Mouse (Mus musculus) forebrain, embryonic 10.5 days (tissue): ENCODE measurements at regions not wholly inside any gene's neighbourhood (a gene's known extent, or its start where the extent isn't known, plus 50 kb on each side); places are given as distances from the start of the nearest gene placed in this dataset.

Experiments
- DNase-seq: peaks from one replicate; pipeline ENCODE4 v3.0.0-alpha.2; 2017; ENCODE audit warnings: low spot score; ENCODE audit errors: extremely low spot score
- H3K27ac ChIP-seq: fragments of 300-500 bp; sonication (generic); 2 replicates; pipeline ENCODE4 v1.5.1; 2016; ENCODE audit warnings: mild to moderate bottlenecking
- H3K27me3 ChIP-seq: fragments of 300-500 bp; sonication (generic); 2 replicates; pipeline ENCODE4 v1.6.1; 2016; ENCODE audit warnings: mild to moderate bottlenecking; ENCODE audit not compliant: poor library complexity, severe bottlenecking
- H3K36me3 ChIP-seq: fragments of 300-500 bp; sonication (generic); replicated peaks from 2 replicates; pipeline ENCODE4 v1.6.1; 2016; ENCODE audit warnings: mild to moderate bottlenecking, moderate library complexity
- H3K4me1 ChIP-seq: fragments of 300-500 bp; sonication (generic); 2 replicates; pipeline ENCODE4 v1.6.1; 2016
- H3K4me3 ChIP-seq: fragments of 300-500 bp; sonication (generic); 2 replicates; pipeline ENCODE4 v1.5.1; 2016; ENCODE audit warnings: mild to moderate bottlenecking, moderate library complexity
- H3K9me3 ChIP-seq: fragments of 300-500 bp; sonication (generic); 2 replicates; pipeline ENCODE4 v1.6.1; 2016; ENCODE audit warnings: mild to moderate bottlenecking, moderate library complexity
- WGBS: fragments of 180-500 bp; shearing (Covaris S2); methylation state at CpG from one replicate; pipeline ENCODE4 v1.1.7; 2016; 5-methylcytosine and 5-hydroxymethylcytosine counted together

DNA sequence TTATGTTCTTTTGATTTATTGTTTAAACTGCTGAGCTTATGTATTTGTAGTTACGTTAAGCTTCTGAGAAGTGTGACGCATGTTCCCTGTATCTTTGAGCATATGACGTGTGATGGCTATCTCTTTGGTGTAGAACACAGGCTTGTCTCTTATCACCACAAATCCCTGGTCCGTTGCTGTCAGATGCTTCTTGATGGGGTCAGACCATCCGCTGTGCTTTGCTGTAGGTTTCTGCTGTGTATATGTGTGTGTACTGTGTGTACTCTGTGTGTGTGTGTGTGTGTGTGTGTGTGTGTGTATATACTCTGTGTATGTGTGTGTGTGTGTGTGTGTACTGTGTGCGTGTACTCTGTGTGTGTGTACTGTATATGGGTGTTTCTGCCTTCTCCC, 164.5 kb downstream of the Chic2 start:
- 87% methylated on average over 6 of the region's 6 CpGs for WGBS
- Histone ChIP-seq H3K27me3 (no peaks in the 10 kb centered on the region), H3K27ac (no peak overlapping the region)

DNA sequence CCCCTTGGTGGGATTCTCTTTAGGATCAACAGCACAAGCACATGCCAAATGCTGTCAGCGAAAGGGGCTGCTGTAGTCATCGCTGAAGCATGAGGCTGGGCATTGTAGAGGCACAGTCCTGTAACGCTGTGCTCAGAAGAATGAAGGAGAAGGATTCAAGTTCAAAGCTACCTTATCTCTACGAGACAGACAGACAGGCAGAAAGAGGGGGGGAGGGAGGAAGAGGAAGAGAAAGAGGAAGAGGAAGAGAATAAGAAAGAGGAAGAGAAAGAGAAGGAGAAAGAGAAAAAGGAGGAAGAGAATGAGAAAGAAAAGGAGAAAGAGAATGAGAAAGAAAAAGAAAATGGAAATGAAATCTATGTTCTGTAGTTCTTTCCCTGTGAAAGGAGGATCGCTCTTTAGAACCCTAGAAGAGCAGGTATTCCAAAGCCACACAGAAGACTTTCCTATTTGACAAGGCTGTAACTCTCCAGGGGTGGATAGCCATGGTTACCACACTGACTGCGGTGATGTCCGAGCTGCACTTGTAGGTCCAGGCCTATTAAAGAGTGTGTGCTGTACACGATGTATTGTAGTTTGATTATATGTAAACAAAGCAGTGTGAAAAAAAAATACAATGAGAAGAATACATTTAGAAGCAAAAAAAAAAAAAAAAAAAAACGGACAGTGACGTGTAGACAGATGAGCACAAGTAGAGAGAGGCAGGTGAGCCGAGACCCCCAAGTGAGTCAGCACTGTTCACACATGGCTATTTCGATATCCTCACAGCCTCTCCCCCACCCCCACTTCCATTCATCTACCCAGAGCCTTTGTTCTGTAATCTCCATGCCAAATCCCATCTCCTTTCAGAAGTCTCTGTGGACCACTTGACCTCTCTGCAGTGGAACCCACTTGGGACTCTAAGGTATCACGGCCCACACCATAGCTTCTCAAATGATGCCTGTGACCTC, 165.2 kb downstream of the Chic2 start:
- Histone ChIP-seq H3K27me3 (no peaks in the 10 kb centered on the region), H3K27ac (no peak overlapping the region), H3K9me3 (no peaks in the 10 kb centered on the region), H3K4me3 (no peak overlapping the region), H3K4me1 (peaks cover 30% of the 10 kb centered on the region), H3K36me3 (no peaks in the 10 kb centered on the region)
- DNase-seq = no peak
- WGBS = 81% methylated on average over 12 of the region's 13 CpGs

More for the DNA sequence above, 164.5 kb downstream of the Chic2 start:
- Histone ChIP-seq H3K9me3 (no peaks in the 10 kb centered on the region), H3K36me3 (no peaks in the 10 kb centered on the region), H3K4me1 (peaks cover 23% of the 10 kb centered on the region), H3K4me3 (no peak overlapping the region)
- DNase-seq = no peak

DNA sequence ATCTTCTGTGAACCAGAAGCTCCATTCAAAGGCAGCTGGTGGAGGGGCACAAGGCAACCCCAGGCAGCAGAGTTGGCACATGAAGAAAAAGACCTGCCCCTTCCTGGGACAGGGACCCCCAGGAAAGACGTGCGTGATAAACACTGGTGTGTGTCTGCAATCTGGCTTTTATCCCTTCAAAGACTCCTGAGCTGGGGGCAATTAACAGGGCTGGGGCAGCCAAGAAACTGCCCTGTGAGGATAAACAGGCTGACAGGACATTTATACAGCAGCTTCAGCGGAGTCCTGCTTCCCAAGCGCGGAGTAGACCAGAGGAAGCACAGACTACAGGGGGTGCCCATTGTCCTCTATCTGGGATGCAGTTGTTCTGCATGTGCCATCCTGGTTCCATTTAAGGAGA, 167.0 kb downstream of the Chic2 start:
- no peaks in the 10 kb centered on the region for H3K27me3 ChIP-seq
- no peaks in the 10 kb centered on the region for H3K36me3 ChIP-seq
- no peak for DNase-seq
- H3K9me3 ChIP-seq = no peaks in the 10 kb centered on the region
- no peak overlapping the region for H3K4me3 ChIP-seq
- H3K27ac ChIP-seq = no peak overlapping the region
- peaks cover 35% of the 10 kb centered on the region for H3K4me1 ChIP-seq
- WGBS = 73% methylated on average over 5 of the region's 5 CpGs

DNA sequence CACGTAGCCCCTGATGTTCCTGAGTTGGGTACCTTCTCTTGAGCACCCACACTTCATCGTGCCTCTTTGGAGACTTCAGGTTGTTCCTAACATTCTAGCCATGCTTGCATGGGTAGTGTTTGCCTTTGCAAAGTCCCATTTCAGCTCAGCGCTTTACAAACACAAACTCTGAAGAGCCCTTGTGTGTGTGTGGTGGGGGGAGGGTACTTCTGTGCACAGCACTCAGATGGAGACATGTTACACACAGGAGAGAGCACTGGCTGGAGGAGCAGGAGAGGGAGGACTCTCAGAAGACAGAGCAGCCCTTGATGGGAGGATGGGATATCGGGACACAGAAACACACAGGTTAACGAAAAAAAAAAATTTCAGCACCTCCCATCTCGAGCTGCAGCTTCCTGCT, 167.4 kb downstream of the Chic2 start:
- no peak overlapping the region for H3K27ac ChIP-seq
- H3K27me3 ChIP-seq = no peaks in the 10 kb centered on the region
- no peak for DNase-seq
- H3K9me3 ChIP-seq = no peaks in the 10 kb centered on the region
- WGBS = 78% methylated on average over 6 of the region's 6 CpGs
- no peaks in the 10 kb centered on the region for H3K36me3 ChIP-seq
- no peak overlapping the region for H3K4me3 ChIP-seq
- peaks cover 35% of the 10 kb centered on the region for H3K4me1 ChIP-seq

DNA sequence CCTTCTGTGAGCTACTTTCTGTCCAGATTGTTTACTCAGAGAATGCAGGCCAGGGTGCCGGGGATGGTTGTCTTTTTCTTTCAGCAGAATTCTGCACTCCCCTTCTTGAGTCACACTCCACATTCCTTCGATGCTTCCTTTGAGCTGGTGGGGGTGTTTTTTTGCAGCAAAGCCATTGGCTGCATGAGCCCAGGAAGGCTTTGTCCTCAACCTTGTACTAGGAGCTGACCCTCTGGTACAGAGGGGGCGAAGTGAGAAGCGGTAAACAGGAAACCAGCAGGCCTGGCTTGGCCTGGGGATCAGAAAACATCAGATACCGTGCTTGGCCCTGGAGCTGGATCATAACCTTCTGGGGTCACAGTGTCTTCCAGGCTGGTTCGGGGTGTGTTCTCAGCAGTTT, 169.9 kb downstream of the Chic2 start:
- H3K9me3 ChIP-seq = no peaks in the 10 kb centered on the region
- no peaks in the 10 kb centered on the region for H3K27me3 ChIP-seq
- 54% methylated on average over 6 of the region's 6 CpGs for WGBS
- H3K4me1 ChIP-seq = peaks cover 27% of the 10 kb centered on the region
- DNase-seq = peak; percentile 23
- no peak overlapping the region for H3K27ac ChIP-seq
- no peak overlapping the region for H3K4me3 ChIP-seq
- H3K36me3 ChIP-seq = no peaks in the 10 kb centered on the region

DNA sequence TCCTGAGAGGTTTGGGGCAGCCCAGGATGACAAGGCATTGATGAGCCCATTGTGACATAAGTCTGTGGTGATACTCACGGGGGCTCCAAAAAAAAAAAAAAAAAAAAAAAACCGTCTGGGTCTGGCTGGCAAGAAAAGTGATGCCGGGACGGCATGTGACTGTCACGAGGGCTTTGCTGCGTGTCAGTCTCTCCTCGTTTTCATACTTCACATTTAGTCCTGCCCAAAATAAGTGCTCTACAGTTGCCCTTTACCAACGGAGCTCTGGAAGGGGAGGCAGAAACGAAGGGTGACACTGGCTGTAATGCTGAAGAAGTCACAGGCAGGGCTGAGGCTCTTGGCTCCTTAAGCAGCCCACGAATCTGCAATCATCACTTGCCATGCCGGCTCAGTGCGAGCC, 167.9 kb upstream of the Lnx1 start:
- no peak for DNase-seq
- Histone ChIP-seq H3K4me1 (peaks cover 14% of the 10 kb centered on the region), H3K27ac (no peak overlapping the region), H3K9me3 (no peaks in the 10 kb centered on the region), H3K27me3 (no peaks in the 10 kb centered on the region), H3K36me3 (no peaks in the 10 kb centered on the region), H3K4me3 (no peak overlapping the region)
- WGBS = 85% methylated on average over 12 of the region's 12 CpGs

DNA sequence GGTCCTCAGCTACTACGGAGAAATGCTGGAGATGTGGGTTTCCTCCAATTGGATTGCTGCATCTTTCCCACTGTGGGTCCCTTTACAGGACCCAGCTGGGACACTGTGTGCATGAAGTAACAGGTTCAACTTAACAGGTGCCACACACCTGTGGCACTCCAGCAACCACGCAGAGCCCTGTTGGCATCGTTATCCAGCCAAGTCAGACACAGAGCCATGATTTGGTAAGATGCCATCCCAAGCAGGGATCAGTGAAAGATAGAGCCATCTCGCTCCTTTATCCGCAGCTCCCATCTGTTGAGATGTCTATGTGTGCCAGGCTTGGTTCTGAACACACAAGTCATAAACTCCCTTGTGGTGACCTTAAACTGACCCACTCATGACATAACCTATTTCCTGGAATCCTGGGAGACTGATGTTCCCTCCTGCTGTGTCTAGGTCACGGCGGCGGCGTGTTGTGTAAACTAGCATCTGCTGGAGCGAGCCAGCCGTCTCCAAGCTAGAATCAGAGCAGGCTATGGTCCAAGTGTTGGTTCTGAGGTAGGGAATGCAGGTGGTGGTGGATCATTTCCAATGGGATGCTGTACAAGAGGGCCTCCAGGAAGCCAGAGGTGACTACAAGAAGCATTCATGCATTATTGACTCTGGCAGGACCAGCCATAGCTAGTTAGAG, 164.5 kb upstream of the Lnx1 start:
- DNase-seq = no peak
- H3K27ac ChIP-seq = no peak overlapping the region
- no peaks in the 10 kb centered on the region for H3K36me3 ChIP-seq
- no peaks in the 10 kb centered on the region for H3K27me3 ChIP-seq
- 96% methylated on average over 11 of the region's 11 CpGs for WGBS
- no peaks in the 10 kb centered on the region for H3K9me3 ChIP-seq
- H3K4me1 ChIP-seq = no peaks in the 10 kb centered on the region
- no peak overlapping the region for H3K4me3 ChIP-seq

DNA sequence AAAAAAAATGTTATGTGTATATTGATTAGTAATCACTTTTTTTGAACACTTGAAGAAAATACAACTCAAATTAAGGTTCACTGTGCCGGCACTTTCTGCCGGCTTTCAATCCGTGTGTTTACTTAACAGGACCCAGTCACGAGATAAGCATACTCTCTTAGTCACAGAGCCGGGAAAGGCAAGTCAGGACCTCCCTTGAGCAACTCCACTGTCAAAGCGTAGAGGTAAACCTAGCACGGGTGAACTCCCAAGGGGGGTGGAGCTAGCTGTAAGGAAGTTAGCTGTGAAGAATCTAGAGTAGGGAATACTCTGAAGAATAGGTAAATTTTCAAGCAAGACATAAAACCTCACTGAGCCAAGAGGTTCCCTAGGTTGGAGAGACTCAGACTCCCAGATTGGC, 164.0 kb upstream of the Lnx1 start:
- no peaks in the 10 kb centered on the region for H3K9me3 ChIP-seq
- H3K27me3 ChIP-seq = no peaks in the 10 kb centered on the region
- DNase-seq = no peak
- no peak overlapping the region for H3K27ac ChIP-seq
- 86% methylated on average over 7 of the region's 7 CpGs for WGBS
- H3K36me3 ChIP-seq = no peaks in the 10 kb centered on the region
- no peak overlapping the region for H3K4me3 ChIP-seq
- H3K4me1 ChIP-seq = no peaks in the 10 kb centered on the region

DNA sequence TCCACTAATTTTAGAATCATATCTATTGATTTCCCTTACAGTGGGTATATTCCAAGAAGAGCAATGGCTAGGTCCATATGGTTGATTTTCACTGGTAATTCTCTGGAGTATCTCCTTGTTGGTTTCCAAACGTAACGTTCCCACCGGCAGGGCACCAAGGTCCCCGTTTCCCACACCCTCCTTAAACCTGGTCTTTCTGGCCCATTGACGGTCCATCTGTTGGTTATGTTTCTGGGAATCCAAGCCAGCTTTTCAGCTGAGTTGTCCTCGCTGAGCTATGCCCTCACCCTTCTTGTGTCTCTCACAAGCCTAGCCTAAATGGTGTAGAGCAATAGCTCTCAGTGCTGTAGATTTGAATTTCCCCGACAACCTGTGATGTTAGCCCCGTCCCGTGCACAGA, 162.7 kb upstream of the Lnx1 start:
- H3K4me1 ChIP-seq = no peaks in the 10 kb centered on the region
- no peaks in the 10 kb centered on the region for H3K36me3 ChIP-seq
- WGBS = 95% methylated on average over 9 of the region's 9 CpGs
- no peak overlapping the region for H3K27ac ChIP-seq
- no peaks in the 10 kb centered on the region for H3K27me3 ChIP-seq
- DNase-seq = no peak
- no peak overlapping the region for H3K4me3 ChIP-seq
- H3K9me3 ChIP-seq = no peaks in the 10 kb centered on the region

DNA sequence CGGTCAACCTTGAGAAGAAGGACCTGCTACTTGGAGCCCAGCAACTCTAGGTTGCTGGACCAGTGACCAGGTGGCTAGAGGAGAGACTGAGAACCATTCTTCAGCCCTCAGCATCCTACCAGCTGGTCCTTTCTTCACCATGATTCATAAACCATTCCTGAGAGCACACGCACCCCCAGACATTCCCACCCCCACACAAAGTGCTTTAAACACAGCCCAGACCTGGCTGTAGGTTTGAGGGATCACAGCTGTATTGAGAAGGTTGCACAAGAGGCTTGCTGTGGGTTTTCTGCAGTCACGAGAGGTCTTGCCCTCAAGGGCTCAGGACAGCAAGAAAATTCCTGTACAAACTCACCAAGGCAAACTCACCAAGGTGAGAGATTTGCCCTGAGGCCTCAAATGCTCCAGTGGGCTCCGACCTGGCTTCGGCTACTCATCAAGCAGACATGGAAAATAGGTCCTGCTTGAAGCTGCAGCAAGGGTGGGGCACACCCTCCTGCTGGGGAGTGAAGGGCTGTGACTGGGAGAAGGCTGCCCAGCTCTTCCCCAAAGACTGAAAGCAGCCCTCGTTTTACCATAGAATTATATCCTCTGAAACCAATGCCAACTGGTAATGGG, 161.9 kb upstream of the Lnx1 start:
- Histone ChIP-seq H3K9me3 (no peaks in the 10 kb centered on the region), H3K27me3 (no peaks in the 10 kb centered on the region), H3K4me3 (no peak overlapping the region), H3K27ac (no peak overlapping the region), H3K36me3 (no peaks in the 10 kb centered on the region), H3K4me1 (no peaks in the 10 kb centered on the region)
- WGBS = 79% methylated on average over 6 of the region's 6 CpGs
- no peak for DNase-seq

DNA sequence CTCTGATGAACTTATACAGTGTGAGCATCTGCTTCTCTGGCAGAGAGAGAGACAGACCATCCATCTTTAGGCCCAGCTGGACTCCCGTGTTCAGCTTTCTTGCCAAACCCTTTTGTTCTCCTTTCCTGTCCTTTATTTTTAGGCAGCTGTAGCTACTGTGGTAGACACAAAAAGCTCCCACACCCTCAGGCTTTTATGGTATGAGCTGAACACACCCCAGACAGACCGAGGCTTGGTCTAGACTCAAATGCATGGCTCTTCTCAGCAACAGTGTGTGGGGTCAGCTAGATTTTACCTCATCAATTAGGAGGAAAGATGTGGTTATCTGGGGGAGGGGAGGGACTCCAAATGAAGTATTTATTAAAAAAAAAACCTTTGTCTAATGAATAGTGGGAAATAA, 158.6 kb upstream of the Lnx1 start:
- WGBS = 74% methylated on average over 2 of the region's 2 CpGs
- no peaks in the 10 kb centered on the region for H3K9me3 ChIP-seq
- no peak overlapping the region for H3K4me3 ChIP-seq
- H3K36me3 ChIP-seq = no peaks in the 10 kb centered on the region
- H3K27ac ChIP-seq = no peak overlapping the region
- no peak for DNase-seq
- H3K27me3 ChIP-seq = no peaks in the 10 kb centered on the region
- H3K4me1 ChIP-seq = 0 out of 2 replicates have a peak, but pooled peaks cover 3% of the 10 kb centered on the region

DNA sequence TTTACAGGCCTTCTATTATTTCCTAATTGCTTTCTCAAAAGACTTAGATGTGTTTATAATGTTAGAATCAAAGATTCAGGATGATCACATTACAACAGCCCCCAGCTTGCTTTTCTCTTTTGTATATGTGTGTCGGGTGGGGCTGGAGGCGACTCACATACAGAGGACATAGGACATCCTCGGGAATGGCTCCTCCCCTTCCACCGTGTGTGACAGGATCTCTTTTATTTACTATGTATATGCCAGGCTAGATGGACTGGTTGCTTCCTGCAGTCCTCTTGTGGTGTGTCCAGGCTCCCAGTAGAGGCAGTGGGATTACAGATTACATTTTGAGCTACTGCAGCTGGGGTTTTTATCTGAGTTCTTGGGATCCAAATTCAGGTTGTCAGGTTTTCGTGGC, 155.1 kb upstream of the Lnx1 start:
- H3K4me3 ChIP-seq = no peak overlapping the region
- no peak overlapping the region for H3K27ac ChIP-seq
- no peaks in the 10 kb centered on the region for H3K27me3 ChIP-seq
- no peaks in the 10 kb centered on the region for H3K36me3 ChIP-seq
- 0 out of 2 replicates have a peak, but pooled peaks cover 3% of the 10 kb centered on the region for H3K4me1 ChIP-seq
- no peak for DNase-seq
- WGBS = 78% methylated on average over 5 of the region's 5 CpGs
- H3K9me3 ChIP-seq = no peaks in the 10 kb centered on the region

DNA sequence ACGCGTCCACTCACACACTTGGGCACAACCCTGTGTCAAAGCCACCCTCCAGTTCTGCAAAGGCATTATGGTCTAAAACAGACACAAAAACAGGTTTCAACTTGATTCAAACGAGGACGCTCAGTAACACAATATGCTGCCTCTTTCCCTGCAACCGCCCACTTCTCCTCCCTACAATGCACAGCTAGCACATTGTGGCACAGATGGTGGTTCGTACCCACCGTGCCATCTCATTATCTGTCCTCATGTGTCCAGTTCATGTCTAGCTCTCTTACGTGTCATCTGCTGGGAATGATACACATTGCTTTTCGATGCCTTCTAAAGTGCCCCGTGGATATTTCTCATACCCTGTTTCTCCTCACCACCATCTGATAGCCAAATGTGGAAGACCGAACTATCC, 154.4 kb upstream of the Lnx1 start:
- Histone ChIP-seq H3K9me3 (no peaks in the 10 kb centered on the region), H3K27me3 (no peaks in the 10 kb centered on the region), H3K4me3 (no peak overlapping the region), H3K27ac (no peak overlapping the region), H3K4me1 (0 out of 2 replicates have a peak, but pooled peaks cover 3% of the 10 kb centered on the region), H3K36me3 (no peaks in the 10 kb centered on the region)
- DNase-seq = no peak
- WGBS = 93% methylated on average over 11 of the region's 11 CpGs
